Mouse (Mus musculus): ENCODE measurements at regions not wholly inside any gene's neighbourhood (a gene's known extent, or its start where the extent isn't known, plus 50 kb on each side); places are given as distances from the start of the nearest gene placed in this dataset.

DNA sequence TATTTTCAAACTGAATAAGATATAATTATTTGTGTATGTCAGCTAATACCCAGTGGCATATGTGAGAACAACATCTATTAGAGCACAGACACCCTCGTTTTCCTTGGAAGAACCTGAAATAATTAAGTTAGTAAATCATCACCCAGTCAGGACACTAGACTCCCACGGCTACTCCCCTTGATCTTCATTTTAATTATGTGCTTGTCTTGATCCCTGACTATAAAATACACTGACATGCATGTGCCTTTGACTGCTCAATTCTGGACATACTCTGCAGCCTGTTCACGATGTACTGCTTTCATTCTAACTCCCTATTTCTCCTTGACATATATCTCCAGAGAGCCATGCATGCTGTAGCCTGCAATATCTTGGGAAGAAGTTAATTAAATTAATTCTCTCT, 232.7 kb upstream of the Atxn7l3b start:
- peak; percentile 46 for DNase-seq (ENCODE audit: low read depth)

DNA sequence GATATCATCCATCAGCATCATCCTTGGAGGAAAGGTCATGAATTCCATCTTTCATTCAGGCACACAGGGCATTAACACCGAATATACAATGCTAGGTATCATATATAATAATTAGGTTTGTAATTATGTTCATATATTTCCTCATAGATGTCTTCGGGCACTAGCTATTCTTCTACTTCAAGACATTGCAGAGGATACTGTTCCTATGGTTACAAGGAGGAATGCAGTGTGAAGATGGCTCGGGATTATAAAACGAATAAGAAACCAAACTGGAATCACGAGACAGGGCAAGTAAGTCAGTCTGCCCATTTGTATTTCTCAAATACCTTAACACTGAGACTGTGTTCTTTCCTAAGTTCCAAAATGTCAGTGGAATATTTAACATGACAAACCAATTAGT, 231.3 kb upstream of the Atxn7l3b start:
- TF ChIP-seq POLR2A (IDR thresholded peaks at IDR 0.05; ENCODE audit: borderline replicate concordance, extremely low read depth, insufficient read depth, insufficient read length, poor library complexity, severe bottlenecking) (no peak), CTCF (IDR thresholded peaks at IDR 0.05; ENCODE audit: borderline replicate concordance, extremely low read depth, insufficient read depth, insufficient read length) (no peak)
- DNase-seq (ENCODE audit: low read depth) = peak; percentile 19

More for the DNA sequence above, 232.7 kb upstream of the Atxn7l3b start:
- TF ChIP-seq POLR2A (IDR thresholded peaks at IDR 0.05; ENCODE audit: borderline replicate concordance, extremely low read depth, insufficient read depth, insufficient read length, poor library complexity, severe bottlenecking) (no peak), CTCF (IDR thresholded peaks at IDR 0.05; ENCODE audit: borderline replicate concordance, extremely low read depth, insufficient read depth, insufficient read length) (no peak)

DNA sequence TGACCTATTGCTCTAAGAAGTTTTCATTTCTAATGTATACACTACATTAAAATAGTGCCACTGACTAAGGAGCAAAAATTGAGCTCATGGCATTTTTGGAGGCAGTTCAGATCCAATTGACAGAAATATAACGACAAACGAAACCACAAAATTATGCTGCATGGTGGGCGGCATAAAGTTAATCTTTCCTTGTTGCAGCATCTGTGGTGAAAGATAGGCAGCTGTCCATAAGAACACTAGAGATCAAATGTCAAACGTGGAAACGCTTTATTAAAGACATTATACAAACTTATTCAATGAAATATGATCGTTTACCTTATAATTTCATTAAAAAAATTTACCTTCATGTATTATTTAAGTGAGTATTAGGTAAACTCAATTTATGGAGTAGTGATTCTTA, 230.2 kb upstream of the Atxn7l3b start:
- TF ChIP-seq CTCF (IDR thresholded peaks at IDR 0.05; ENCODE audit: borderline replicate concordance, extremely low read depth, insufficient read depth, insufficient read length) (no peak), POLR2A (IDR thresholded peaks at IDR 0.05; ENCODE audit: borderline replicate concordance, extremely low read depth, insufficient read depth, insufficient read length, poor library complexity, severe bottlenecking) (no peak)

DNA sequence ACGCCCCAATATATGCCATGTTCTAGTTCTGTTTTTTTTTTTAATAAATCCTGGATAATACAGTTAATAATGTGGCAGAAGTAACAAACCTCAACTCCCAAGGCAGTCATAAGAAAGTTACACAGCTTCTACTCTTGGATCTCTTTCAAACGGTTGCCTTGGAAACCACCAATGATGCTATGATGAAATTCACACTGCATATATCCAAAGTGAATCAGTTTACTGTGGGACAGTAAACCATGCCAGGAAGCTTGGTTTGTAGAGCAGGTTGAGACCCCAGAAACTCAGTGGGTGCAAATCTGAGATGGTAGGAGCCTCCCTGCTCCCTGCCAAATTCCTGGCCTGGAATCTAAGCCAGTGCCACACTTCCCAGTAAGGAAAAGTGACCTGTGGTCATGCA, 212.8 kb upstream of the Atxn7l3b start:
- peak; percentile 75 for DNase-seq (ENCODE audit: low read depth)
- no peak for TF ChIP-seq POLR2A (IDR thresholded peaks at IDR 0.05; ENCODE audit: borderline replicate concordance, extremely low read depth, insufficient read depth, insufficient read length, poor library complexity, severe bottlenecking)
- no peak for TF ChIP-seq CTCF (IDR thresholded peaks at IDR 0.05; ENCODE audit: borderline replicate concordance, extremely low read depth, insufficient read depth, insufficient read length)

More for the DNA sequence above, 230.2 kb upstream of the Atxn7l3b start:
- no peak for DNase-seq (ENCODE audit: low read depth)

DNA sequence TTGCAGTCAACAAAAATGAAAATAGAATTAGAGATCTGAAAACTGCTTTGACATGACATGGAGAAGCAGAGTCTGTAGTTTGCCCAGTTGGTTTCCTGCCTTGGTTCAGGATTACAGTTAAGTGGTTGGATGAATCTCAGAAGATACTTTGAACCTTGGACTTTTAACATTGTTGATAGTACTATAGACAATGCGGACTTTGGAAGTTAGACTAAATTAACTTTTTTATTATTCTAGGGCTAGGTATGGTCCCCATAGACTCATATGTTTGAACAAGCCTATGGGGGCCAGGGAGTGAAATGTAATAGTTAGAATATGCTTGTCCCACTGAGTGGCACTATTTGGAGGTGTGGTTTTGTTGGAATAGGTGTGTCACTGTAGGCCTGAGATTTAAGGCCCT, 186.2 kb upstream of the Atxn7l3b start:
- no peak for TF ChIP-seq POLR2A (IDR thresholded peaks at IDR 0.05; ENCODE audit: borderline replicate concordance, extremely low read depth, insufficient read depth, insufficient read length, poor library complexity, severe bottlenecking)
- no peak for TF ChIP-seq CTCF (IDR thresholded peaks at IDR 0.05; ENCODE audit: borderline replicate concordance, extremely low read depth, insufficient read depth, insufficient read length)
- DNase-seq (ENCODE audit: low read depth) = no peak

DNA sequence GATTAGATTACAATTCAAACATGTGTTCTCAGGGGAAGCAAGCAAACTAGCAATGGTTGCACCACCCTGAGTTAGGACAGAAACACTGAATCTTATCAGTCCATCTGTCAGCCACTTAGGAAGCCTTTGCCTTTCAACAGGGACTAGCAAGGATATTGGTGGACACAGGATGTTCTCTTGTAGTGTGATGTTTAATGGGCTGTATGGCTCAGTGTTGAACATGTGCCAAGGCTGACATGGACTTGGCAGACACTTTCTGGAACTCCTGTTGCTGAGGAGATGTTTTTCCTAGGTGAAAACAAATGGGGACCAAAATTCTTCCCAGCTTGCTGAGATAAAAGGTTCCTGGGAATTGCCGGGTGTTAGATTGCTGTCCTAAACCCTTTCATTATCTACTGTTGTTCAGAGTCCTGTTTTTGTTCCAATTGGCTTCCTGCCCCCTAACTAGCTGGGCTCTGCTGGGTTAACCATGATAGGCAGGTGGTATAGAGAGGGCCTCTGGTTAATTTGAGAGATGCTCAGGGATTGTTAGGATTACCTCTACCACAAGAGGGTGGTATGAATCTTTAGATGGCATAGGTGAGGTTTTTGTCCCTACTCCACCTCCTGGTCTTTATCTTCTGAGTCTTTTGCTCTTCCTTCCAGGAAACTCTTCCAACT, 177.1 kb upstream of the Atxn7l3b start:
- peak; percentile 83 for DNase-seq (ENCODE audit: low read depth)
- TF ChIP-seq POLR2A (IDR thresholded peaks at IDR 0.05; ENCODE audit: borderline replicate concordance, extremely low read depth, insufficient read depth, insufficient read length, poor library complexity, severe bottlenecking) (no peak), CTCF (IDR thresholded peaks at IDR 0.05; ENCODE audit: borderline replicate concordance, extremely low read depth, insufficient read depth, insufficient read length) (no peak)

DNA sequence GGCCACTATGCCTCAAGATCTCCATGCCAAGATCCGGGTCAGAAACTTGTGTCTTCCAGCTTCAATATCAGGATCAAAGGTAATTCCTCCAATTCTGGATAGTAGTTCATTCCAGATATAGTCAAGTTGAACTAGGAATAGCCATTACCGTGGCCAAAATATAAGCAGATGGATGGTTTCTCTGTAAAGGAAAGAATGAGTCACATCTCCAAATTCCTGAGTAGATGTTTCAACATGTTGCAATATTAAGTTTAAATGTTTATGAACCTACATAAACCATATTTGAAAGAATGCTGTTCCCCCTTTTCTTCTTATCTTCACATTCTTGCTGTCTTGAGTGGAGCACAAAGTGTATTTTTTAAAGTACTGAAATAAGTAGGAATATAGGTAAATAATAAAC, 176.5 kb upstream of the Atxn7l3b start:
- TF ChIP-seq POLR2A (IDR thresholded peaks at IDR 0.05; ENCODE audit: borderline replicate concordance, extremely low read depth, insufficient read depth, insufficient read length, poor library complexity, severe bottlenecking) (no peak), CTCF (IDR thresholded peaks at IDR 0.05; ENCODE audit: borderline replicate concordance, extremely low read depth, insufficient read depth, insufficient read length) (no peak)
- no peak for DNase-seq (ENCODE audit: low read depth)

All from brain, embryonic 14.5 days (tissue).